Mouse (Mus musculus): ENCODE results near the gene Trp53.
"Not testable (repeated sequence)": the region's sequence is repeated elsewhere in the genome, so short reads cannot be mapped to it uniquely, and the experiment has no call there.

The Trp53 gene

GRCm38 (mm10) chr11:69580091-69580514, at the start of gene Trp53, which contains the start of gene Wrap53:
Gene Trp53 (plus strand): TSS chr11:69580359.
Gene Wrap53 (minus strand): TSS chr11:69580255.
- in situ Hi-C loops (cut with MboI, MseI): loop anchor here (10.0 kb wide), 1 partner anchor 85 kb away; the partner anchor contains the start of genes Cd68 and Mpdu1

- in situ Hi-C loops (cut with MboI, MseI): not testable (repeated sequence)
These were observed 49.4 kb upstream of the Trp53 start for GRCm38 (mm10) chr11:69530755-69531154.

GRCm38 (mm10) chr11:69532480-69533150, 47.5 kb upstream of the Trp53 start:
- in situ Hi-C loops (cut with MboI, MseI): no loop called here

GRCm38 (mm10) chr11:69534990-69535389, 45.2 kb upstream of the Trp53 start:
- in situ Hi-C loops (cut with MboI, MseI): no loop called here

GRCm38 (mm10) chr11:69540700-69541099, 39.5 kb upstream of the Trp53 start:
- in situ Hi-C loops (cut with MboI, MseI): no loop called here

- in situ Hi-C loops (cut with MboI, MseI): not testable (repeated sequence)
These were observed 38.4 kb upstream of the Trp53 start for GRCm38 (mm10) chr11:69541741-69542140.

- in situ Hi-C loops (cut with MboI, MseI): no loop called here
These were observed 36.6 kb upstream of the Trp53 start for GRCm38 (mm10) chr11:69543598-69543997.

GRCm38 (mm10) chr11:69545957-69546356, 34.2 kb upstream of the Trp53 start:
- in situ Hi-C loops (cut with MboI, MseI): no loop called here

- in situ Hi-C loops (cut with MboI, MseI): no loop called here
These were observed 33.6 kb upstream of the Trp53 start for GRCm38 (mm10) chr11:69546423-69547053.

- in situ Hi-C loops (cut with MboI, MseI): no loop called here
These were observed 33.1 kb upstream of the Trp53 start for GRCm38 (mm10) chr11:69547071-69547470.

- in situ Hi-C loops (cut with MboI, MseI): no loop called here
These were observed 31.0 kb upstream of the Trp53 start, which contains the start of gene Dnah2 for GRCm38 (mm10) chr11:69549060-69549656. Gene Dnah2 (minus strand): TSS chr11:69549110.

- in situ Hi-C loops (cut with MboI, MseI): no loop called here
These were observed 28.8 kb upstream of the Trp53 start for GRCm38 (mm10) chr11:69551310-69551709.

- in situ Hi-C loops (cut with MboI, MseI): no loop called here
These were observed 27.4 kb upstream of the Trp53 start for GRCm38 (mm10) chr11:69552622-69553340.

- in situ Hi-C loops (cut with MboI, MseI): no loop called here
These were observed 26.8 kb upstream of the Trp53 start for GRCm38 (mm10) chr11:69553341-69553721.

GRCm38 (mm10) chr11:69554539-69555140, 25.5 kb upstream of the Trp53 start:
- in situ Hi-C loops (cut with MboI, MseI): no loop called here

- in situ Hi-C loops (cut with MboI, MseI): no loop called here
These were observed 22.7 kb upstream of the Trp53 start for GRCm38 (mm10) chr11:69557381-69557958.

- in situ Hi-C loops (cut with MboI, MseI): no loop called here
These were observed 21.4 kb upstream of the Trp53 start for GRCm38 (mm10) chr11:69558756-69559155.

- in situ Hi-C loops (cut with MboI, MseI): no loop called here
These were observed 21.0 kb upstream of the Trp53 start for GRCm38 (mm10) chr11:69559183-69559582.

- in situ Hi-C loops (cut with MboI, MseI): no loop called here
These were observed 20.1 kb upstream of the Trp53 start, which contains the start of gene Efnb3 for GRCm38 (mm10) chr11:69559851-69560765. Gene Efnb3 (minus strand): TSS chr11:69560205.

Data from T-helper 2 cell (primary cell).